Mouse (Mus musculus) intestine, postnatal 0 days (tissue): ENCODE measurements around the gene Ephb4. TPM values are rescaled to one million over a fixed set of nuclear protein-coding genes. Genes with fewer than 3 reads are reported as not detected.

Source experiments
- ATAC-seq: fragments of 200-750 bp; cut with Nextera tagmentation; 2 replicates; pipeline ENCODE4 v1.8.0; 2017; ENCODE audit warnings: mild to moderate bottlenecking, moderate TSS enrichment, moderate library complexity
- H3K27ac ChIP-seq: fragments of 300-500 bp; sonication (generic); 2 replicates; pipeline ENCODE4 v1.5.1; 2014; ENCODE audit warnings: mild to moderate bottlenecking, low read depth, low read length, moderate library complexity
- H3K27me3 ChIP-seq: fragments of 300-500 bp; sonication (generic); replicated peaks from 2 replicates; pipeline ENCODE4 v1.6.1; 2014; ENCODE audit warnings: low read length, mixed read lengths; ENCODE audit not compliant: control insufficient read depth, insufficient read depth
- H3K36me3 ChIP-seq: fragments of 300-500 bp; sonication (generic); 2 replicates; pipeline ENCODE4 v1.6.1; 2014; ENCODE audit warnings: mild to moderate bottlenecking, moderate library complexity; ENCODE audit not compliant: control insufficient read depth, insufficient read depth
- H3K4me1 ChIP-seq: fragments of 300-500 bp; sonication (generic); replicated peaks from 2 replicates; pipeline ENCODE4 v1.6.1; 2014; ENCODE audit warnings: antibody characterized with exemption, low read length, mixed read lengths; ENCODE audit not compliant: control insufficient read depth, insufficient read depth
- H3K4me2 ChIP-seq: fragments of 300-500 bp; sonication (generic); replicated peaks from 2 replicates; pipeline ENCODE4 v1.6.1; 2014; ENCODE audit warnings: low read depth, mild to moderate bottlenecking, moderate library complexity
- H3K4me3 ChIP-seq: fragments of 300-500 bp; sonication (generic); 2 replicates; pipeline ENCODE4 v1.5.1; 2014; ENCODE audit warnings: low read depth, low read length
- H3K9ac ChIP-seq: fragments of 300-500 bp; sonication (generic); 2 replicates; pipeline ENCODE4 v1.6.1; 2014; ENCODE audit warnings: mild to moderate bottlenecking, low read depth, low read length
- H3K9me3 ChIP-seq: fragments of 300-500 bp; sonication (generic); 2 replicates; pipeline ENCODE4 v1.6.1; 2016; ENCODE audit warnings: mixed run types; ENCODE audit not compliant: control insufficient read depth
- CTCF ChIP-seq: sonication (generic); IDR thresholded peaks from 2 replicates; pipeline ENCODE4 v1.5.1; 2016; ENCODE audit warnings: low read depth, mild to moderate bottlenecking, control low read depth, antibody characterized with exemption, moderate library complexity
- WGBS: fragments of 180-500 bp; shearing (Covaris S2); extraction: QIAGEN DNeasy Blood & Tissue Kit; methylation state at CpG from one replicate; pipeline ENCODE4 v1.1.7; 2014; 5-methylcytosine and 5-hydroxymethylcytosine counted together
- polyA plus RNA-seq: library from polyadenylated mRNA; unstranded; fragments of >200 nt; fragmentation: Nextera tagmentation; extraction: Ambion mirVana; gene quantifications from 2 replicates; pipeline ENCODE4 v1.2.1, GENCODE M21; 2015

The Ephb4 gene
- polyA plus RNA-seq, 1 experiment from 2014 or later, result 12.6 TPM

DNA sequence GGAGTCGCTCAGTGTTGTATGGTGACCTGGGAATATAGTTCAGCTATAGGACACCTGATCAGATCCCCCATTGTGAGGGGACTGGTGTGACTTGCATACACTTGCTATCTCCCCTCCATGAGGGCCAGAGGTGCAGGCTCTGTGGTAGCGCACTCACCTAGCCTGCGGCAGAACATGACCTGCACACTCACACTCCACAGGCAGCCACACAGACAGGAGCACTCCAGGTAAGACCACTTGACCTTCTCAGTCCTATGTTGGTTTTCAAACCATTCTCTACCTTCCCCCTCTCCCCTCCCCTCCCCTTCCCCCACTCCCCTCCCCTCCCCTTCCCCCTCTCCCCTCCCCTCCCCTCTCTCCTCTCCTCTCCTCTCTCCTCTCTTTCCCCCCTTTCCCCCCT, 60.6 kb downstream of the Ephb4 start:
- Histone ChIP-seq H3K4me3 (no peak overlapping the region), H3K4me2 (no peak overlapping the region), H3K27ac (no peak overlapping the region), H3K9me3 (no peaks in the 10 kb centered on the region), H3K27me3 (no peaks in the 10 kb centered on the region), H3K4me1 (no peaks in the 10 kb centered on the region), H3K9ac (no peak overlapping the region), H3K36me3 (no peaks in the 10 kb centered on the region; the same call in 1 of the 2 replicates)
- ATAC-seq, result no peak
- TF ChIP-seq CTCF, result no peak
- WGBS, result 100% methylated on average over 3 of the region's 3 CpGs

DNA sequence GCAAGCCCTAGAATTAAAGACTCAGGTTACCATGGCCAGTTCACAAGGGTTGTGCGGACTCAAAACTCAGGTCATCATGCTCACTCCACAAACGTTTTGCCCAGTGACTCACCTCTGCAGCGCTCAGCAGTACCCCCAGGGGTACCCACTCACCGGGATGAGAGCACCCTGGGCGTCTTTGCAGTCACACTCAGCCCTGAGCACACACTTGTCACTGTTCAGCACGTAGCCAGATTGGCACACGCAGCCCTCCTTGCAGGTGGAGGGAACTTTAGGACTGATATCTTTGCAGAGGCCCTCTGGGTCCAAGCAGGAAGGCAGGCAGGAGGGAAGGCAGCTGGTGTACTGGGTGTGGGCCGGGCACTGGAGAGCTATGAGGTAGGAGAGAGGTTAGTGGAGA, 61.3 kb downstream of the Ephb4 start:
- Histone ChIP-seq H3K9ac (no peak overlapping the region), H3K4me3 (no peak overlapping the region), H3K4me1 (no peaks in the 10 kb centered on the region), H3K36me3 (no peaks in the 10 kb centered on the region; the same call in 1 of the 2 replicates), H3K4me2 (no peak overlapping the region), H3K27me3 (no peaks in the 10 kb centered on the region), H3K27ac (no peak overlapping the region), H3K9me3 (no peaks in the 10 kb centered on the region)
- WGBS, result 77% methylated on average over 8 of the region's 8 CpGs
- TF ChIP-seq CTCF, result no peak
- no peak for ATAC-seq

DNA sequence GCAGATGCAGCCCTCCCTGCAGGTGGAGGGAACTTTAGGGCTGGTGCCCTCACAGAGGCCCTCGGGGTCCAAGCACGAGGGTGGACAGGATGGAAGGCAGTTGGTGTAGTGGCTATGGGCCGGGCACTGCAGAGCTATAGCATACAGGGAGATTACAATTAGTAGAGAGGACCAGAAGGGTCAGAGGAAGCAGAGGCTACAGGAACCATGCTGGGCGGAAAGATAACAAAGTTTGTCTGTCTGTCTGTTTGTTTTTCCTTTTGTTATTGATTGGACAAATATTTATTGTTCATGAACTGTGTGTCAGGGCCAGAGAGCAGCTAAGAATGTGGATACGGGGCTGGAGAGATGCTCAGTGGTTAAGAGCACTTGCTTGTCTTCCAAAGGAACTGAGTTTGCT, 64.3 kb downstream of the Ephb4 start:
- no peak for TF ChIP-seq CTCF
- 38% methylated on average over 5 of the region's 5 CpGs for WGBS

DNA sequence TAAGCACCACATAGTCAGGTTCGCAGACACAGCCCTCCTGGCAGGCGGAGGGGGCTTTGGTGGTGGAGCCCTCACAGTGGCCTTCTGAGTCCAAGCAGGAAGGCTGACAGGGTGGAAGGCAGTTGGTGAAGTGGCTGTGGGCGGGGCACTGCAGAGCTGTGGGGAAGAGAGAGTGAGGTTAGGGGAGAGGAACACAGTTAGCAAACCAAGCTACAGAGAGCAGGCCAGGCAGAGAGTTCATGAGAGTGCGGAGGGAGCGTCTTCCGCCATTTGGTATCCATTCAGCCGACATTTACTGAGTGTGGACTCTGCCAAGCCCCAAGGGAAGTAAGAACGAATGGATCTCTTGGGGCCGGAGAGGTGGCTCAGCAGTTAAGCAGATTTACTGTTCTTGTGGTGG, 69.2 kb downstream of the Ephb4 start:
- 60% methylated on average over 9 of the region's 9 CpGs for WGBS
- ATAC-seq, result no peak
- H3K9ac ChIP-seq, result no peak overlapping the region

More for the DNA sequence above, 64.3 kb downstream of the Ephb4 start:
- H3K36me3 ChIP-seq, result no peaks in the 10 kb centered on the region; the same call in 1 of the 2 replicates
- no peak overlapping the region for H3K4me2 ChIP-seq
- H3K9ac ChIP-seq, result no peak overlapping the region
- H3K27me3 ChIP-seq, result no peaks in the 10 kb centered on the region
- no peak for ATAC-seq
- H3K4me1 ChIP-seq, result no peaks in the 10 kb centered on the region
- no peaks in the 10 kb centered on the region for H3K9me3 ChIP-seq
- H3K4me3 ChIP-seq, result no peak overlapping the region
- no peak overlapping the region for H3K27ac ChIP-seq

DNA sequence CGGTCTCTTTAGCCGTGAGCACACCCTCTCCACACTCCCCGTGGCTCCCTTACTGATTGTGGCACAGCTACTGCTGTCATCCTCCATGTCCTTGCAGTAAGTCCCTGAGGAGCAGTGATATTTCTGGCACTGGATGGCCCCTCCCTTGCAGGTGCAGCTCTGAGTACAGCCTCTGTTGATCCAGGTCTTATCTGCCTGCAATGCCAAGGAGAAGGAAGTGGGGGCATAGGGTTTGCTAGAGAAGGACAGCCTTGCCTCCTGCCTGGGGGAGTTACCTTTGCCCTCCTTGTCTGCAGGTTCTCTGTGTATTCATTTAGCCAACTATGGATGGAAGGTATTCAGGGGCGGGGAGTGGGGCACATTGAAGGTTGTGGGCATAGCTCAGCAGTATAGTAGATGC, 69.9 kb downstream of the Ephb4 start:
- Histone ChIP-seq H3K4me2 (peak overlapping the region; percentile 24), H3K27me3 (no peaks in the 10 kb centered on the region), H3K36me3 (no peaks in the 10 kb centered on the region; the same call in 1 of the 2 replicates), H3K9me3 (no peaks in the 10 kb centered on the region), H3K4me1 (no peaks in the 10 kb centered on the region), H3K4me3 (no peak overlapping the region), H3K9ac (no peak overlapping the region), H3K27ac (peak overlapping the region; percentile 50; the same call in 1 of the 2 replicates)
- 37% methylated on average over 4 of the region's 4 CpGs for WGBS
- no peak for TF ChIP-seq CTCF
- peak; percentile 95 for ATAC-seq

More for the DNA sequence above, 69.2 kb downstream of the Ephb4 start:
- Histone ChIP-seq H3K4me1 (no peaks in the 10 kb centered on the region), H3K9me3 (no peaks in the 10 kb centered on the region), H3K27me3 (no peaks in the 10 kb centered on the region), H3K36me3 (no peaks in the 10 kb centered on the region; the same call in 1 of the 2 replicates), H3K4me3 (no peak overlapping the region), H3K27ac (peak overlapping the region; percentile 50; the same call in 1 of the 2 replicates), H3K4me2 (peak overlapping the region; percentile 24)
- TF ChIP-seq CTCF, result no peak

DNA sequence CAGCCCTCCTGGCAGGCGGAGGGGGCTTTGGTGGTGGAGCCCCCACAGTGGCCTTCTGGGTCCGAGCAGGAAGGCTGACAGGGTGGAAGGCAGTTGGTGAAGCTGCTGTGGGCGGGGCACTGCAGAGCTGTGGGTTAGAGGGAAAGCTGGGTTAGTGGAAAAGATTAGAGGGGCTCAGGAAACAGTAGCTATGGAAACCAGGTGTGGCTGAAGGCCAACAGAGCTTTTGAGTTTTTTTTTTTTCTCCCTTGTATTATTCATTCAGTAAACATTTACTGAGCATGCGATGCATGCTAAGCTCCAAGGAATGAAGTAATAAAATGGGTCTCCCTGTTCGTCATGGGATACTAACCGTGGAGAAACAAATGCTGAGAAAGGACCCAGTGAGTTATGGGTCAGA, 75.7 kb downstream of the Ephb4 start:
- no peak overlapping the region for H3K27ac ChIP-seq
- whole genome bisulfite sequencing, result 43% methylated on average over 6 of the region's 6 CpGs

More for the DNA sequence above, 75.7 kb downstream of the Ephb4 start:
- no peak overlapping the region for H3K4me3 ChIP-seq
- TF ChIP-seq CTCF, result no peak
- H3K36me3 ChIP-seq, result no peaks in the 10 kb centered on the region
- no peaks in the 10 kb centered on the region for H3K4me1 ChIP-seq
- H3K9ac ChIP-seq, result no peak overlapping the region
- no peaks in the 10 kb centered on the region for H3K9me3 ChIP-seq
- no peaks in the 10 kb centered on the region for H3K27me3 ChIP-seq
- H3K4me2 ChIP-seq, result 0 out of 2 replicates have a peak overlapping the region, but pooled peaks have one; percentile 10
- no peak for ATAC-seq

Other genes with a start within 250 kb of the Ephb4 start
- gene Trim56, start 233.9 kb upstream of the Ephb4 start, polyA plus RNA-seq, result 7.3 and 7.7 TPM in 2 replicates
- gene Muc3, start 200.8 kb upstream of the Ephb4 start, polyA plus RNA-seq, result 42.9 and 45.0 TPM in 2 replicates
- gene Muc3a, start 137.7 kb upstream of the Ephb4 start, polyA plus RNA-seq, result 17.1 and 18.0 TPM in 2 replicates
- 8.9 and 9.6 TPM in 2 replicates for gene Ache, start 62.6 kb upstream of the Ephb4 start, polyA plus RNA-seq
- 10.4 and 11.0 TPM in 2 replicates for gene Ufsp1, start 55.5 kb upstream of the Ephb4 start, polyA plus RNA-seq
- 31.3 and 32.2 TPM in 2 replicates for gene Srrt, start 42.4 kb upstream of the Ephb4 start, polyA plus RNA-seq
- 23.8 and 24.8 TPM in 2 replicates for gene Trip6, start 35.7 kb upstream of the Ephb4 start, polyA plus RNA-seq
- 11.8 and 13.4 TPM in 2 replicates for gene Slc12a9, start 16.5 kb upstream of the Ephb4 start, polyA plus RNA-seq
- 0.35 and 0.42 TPM in 2 replicates for gene Zan, start 127.0 kb downstream of the Ephb4 start, polyA plus RNA-seq
- gene Pop7, start 152.4 kb downstream of the Ephb4 start, polyA plus RNA-seq, result 47.9 and 50.4 TPM in 2 replicates
- gene Gigyf1, start 168.4 kb downstream of the Ephb4 start, polyA plus RNA-seq, result 4.7 and 6.4 TPM in 2 replicates
- gene Epo, start 183.1 kb downstream of the Ephb4 start, polyA plus RNA-seq, result not detected in 2 replicates
- gene Gnb2, start 183.4 kb downstream of the Ephb4 start, polyA plus RNA-seq, result 386 and 389 TPM in 2 replicates
- 2.1 and 2.9 TPM in 2 replicates for gene Actl6b, start 203.4 kb downstream of the Ephb4 start, polyA plus RNA-seq
- 0.27 and 0.50 TPM in 2 replicates for gene Tfr2, start 219.7 kb downstream of the Ephb4 start, polyA plus RNA-seq